Mouse (Mus musculus) lung, postnatal 4 days (tissue): ENCODE results near the gene Gtpbp6.
A peak's percentile ranks its signal among the peaks of the same experiment; 100 is the strongest.
"Not testable (repeated sequence)": the region's sequence is repeated elsewhere in the genome, so short reads cannot be mapped to it uniquely, and the experiment has no call there.

ENCODE experiments used
- DNase-seq, 2 experiments: peaks; one replicate each; pipeline ENCODE4 v3.0.0; 2021

The Gtpbp6 gene

DNA sequence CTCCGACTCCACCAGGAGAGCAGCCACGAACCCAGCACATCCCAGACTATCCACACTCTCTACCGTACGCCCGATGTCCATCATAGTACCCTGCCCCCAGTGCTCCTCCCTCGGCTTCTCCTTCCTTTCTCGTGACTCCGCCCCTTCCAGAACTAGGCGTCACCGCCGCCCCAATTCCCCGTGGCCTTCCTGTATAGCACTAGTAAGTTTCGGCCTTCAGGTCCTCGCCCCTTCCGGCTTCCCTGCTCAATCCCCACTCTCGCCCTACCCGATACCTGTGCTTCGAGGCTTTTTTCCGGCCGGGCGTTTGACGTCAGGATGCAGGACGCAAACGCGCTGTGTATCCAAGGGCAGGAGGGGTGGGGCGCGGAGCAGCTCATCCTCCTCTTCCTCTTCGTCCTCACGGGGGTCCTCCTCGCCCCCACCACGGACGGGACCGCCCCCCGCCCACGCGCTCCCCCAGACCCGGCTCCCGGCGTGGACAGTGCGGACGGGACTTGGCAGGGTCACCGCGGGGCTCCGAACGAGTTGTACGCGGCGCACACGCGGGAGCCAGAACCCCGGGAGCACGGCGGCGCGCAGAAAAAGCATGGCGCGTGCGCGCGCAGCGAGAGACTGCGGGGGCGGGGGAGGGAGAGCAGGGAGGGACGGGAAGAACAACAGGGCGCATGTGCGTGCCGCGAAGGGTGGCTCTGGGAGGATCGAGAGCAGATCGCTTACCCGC is at the start of gene Gtpbp6:
Gtpbp6 (minus strand) TSS at position 617 of the 724 bp plus-strand sequence.
- peak; percentile 97 to 98 for DNase-seq

DNA sequence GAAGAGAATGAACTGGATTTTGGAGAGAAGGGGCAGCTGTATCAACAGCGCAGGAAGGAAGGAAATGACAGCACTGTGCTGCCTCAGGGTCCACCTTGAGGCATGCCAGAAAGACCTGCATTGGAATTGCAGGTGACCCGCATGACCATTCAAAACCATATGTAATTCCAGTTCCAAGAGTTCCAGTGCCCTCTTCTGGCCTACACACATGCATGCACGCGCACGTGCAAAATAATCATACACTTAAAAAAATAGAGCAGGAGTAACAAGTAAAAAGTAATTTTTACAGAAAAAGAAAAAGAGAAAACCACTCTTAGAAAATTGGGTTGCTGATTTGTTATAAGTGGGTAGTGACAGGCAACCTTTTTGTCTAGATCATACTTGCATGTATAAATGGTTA is 35.0 kb upstream of the Gtpbp6 start:
- peak in 1 of 2 experiments; percentile 21 for DNase-seq

DNA sequence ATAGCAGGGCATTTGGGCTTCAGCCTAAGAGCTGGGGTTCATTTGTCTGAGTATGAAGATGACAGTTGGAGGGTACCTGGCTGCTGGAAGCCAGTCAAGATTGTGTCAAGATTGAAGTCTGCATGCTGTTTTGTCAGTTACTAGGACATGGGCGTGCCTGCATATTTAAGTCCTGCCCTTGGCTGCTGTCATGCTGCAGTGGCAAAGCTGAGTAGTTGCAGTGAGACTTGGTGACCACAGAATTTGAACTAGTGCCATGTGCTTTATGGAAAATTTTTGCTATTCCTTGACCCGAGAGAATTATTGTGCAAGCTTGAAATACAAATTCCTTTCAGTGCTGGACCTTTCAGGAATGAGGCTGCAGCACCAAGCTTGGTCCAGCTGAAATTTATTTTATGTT is 34.3 kb upstream of the Gtpbp6 start:
- peak; percentile 5 to 54 for DNase-seq

DNA sequence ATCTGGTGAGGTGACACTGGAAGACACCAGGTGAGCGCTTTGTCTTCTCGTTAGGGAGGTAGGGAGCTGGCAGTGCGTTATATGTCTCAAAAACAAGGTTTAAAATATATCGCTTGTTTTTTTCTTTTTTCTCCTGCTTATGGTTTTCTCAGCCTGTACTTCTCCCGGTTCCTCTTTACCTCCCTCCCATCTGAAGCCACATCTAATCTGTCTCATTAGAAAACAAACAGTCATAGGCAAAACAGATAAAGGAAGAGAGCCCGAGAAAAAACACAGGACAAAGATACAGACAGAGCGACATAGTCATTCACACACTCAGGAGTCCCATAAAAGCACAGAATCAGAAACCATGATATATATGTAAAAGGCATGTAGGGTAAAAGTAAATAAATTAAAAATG is 32.4 kb upstream of the Gtpbp6 start:
- DNase-seq, result no peak

- no peak for DNase-seq
Measured at GRCm38 (mm10) chr5:110139325-110139724, 31.3 kb upstream of the Gtpbp6 start.

DNA sequence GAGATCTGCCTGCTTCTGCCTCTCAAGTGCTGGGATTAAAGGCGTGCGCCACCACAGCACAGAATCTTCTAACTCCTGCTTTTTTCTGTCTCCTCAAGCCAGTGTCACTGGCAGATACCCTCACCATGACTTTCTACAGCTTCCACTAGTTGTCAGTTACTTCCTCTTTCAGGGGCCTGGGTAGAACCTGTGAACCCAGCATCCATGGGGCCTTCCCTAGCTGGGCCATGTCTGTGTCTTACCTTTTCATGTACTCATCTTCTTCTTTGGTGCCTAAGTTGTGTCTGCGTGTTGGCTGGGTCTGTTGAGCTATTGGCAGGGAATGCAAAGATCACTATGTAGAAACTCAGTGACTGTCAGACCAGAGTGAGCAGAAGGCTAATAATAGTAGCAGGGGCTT is 29.8 kb upstream of the Gtpbp6 start:
- DNase-seq, result no peak

- no peak for DNase-seq
Measured at GRCm38 (mm10) chr5:110136087-110136464, 28.1 kb upstream of the Gtpbp6 start.

- DNase-seq, result peak; percentile 99
Measured at GRCm38 (mm10) chr5:110135293-110136086, 27.5 kb upstream of the Gtpbp6 start, which contains the start of gene Chfr. TSS of gene Chfr (plus strand) at chr5:110135842.

DNA sequence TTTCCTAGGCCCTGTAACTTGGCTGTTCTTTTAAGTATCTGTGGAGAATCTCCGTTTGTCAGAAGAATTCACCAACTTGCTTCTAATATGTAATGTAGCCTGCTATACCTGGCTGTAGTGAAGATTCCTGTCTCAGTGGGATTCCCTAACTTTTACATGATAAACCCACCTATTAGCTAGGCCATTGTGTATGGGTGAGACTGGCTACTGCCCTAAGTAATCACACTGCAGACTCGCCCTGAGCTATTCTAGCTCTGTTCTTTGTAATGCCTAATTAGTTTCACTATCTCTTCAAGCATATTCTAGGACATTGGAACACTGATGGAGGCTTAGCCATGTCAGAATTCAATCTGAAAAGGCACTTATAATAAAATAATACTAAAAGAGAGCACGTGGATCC is 14.4 kb upstream of the Gtpbp6 start:
- DNase-seq, result not testable (repeated sequence)

DNA sequence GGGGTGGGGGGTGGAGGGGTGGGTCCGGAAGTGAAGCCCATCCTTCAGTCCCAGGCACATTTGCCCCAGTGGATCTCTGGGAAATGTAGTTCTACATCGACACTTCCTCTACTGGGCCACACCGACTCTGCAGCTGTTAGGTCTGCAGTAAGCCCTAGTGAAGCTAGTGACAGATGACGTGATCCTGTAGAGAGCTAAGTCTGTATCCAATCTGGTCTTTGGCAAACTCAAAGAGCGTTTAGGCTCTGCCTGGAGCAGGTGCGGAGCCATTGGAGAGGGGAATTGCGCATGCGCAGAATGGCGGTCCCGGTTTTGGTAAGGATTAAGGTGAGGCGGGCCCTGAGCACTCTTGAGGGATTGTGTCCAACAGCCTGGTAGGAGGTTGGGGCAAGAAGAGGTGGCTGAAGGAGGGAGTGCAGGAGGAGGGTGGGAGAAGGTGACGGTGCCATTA is 2.0 kb upstream of the Gtpbp6 start, which contains the start of gene Zfp605:
Zfp605 (plus strand) TSS at position 102 of the 451 bp plus-strand sequence.
- peak; percentile 88 for DNase-seq

DNA sequence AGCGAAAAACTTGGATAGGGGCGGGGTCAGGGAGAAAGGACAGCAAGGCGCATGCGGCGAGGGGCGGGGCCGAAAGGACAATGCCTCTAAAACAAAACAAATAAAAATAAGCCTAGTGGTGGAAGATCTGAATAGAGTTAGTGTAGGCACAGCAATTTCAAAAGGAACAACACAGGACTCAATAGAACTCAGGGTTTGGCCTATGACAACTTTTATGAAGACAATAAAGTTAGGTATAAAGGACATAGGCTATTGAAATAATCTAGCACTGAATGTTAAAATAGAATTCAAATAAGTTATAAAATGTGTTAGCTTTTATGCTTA is 270 bp upstream of the Gtpbp6 start:
- no peak for DNase-seq

GRCm38 (mm10) chr5:110106901-110107564 is 964 bp downstream of the Gtpbp6 start:
- DNase-seq, result no peak

GRCm38 (mm10) chr5:110106140-110106871 is 1.7 kb downstream of the Gtpbp6 start:
- no peak for DNase-seq

GRCm38 (mm10) chr5:110104616-110105380 is 3.2 kb downstream of the Gtpbp6 start:
- DNase-seq, result no peak

GRCm38 (mm10) chr5:110103901-110104615 is 3.9 kb downstream of the Gtpbp6 start:
- DNase-seq, result no peak

DNA sequence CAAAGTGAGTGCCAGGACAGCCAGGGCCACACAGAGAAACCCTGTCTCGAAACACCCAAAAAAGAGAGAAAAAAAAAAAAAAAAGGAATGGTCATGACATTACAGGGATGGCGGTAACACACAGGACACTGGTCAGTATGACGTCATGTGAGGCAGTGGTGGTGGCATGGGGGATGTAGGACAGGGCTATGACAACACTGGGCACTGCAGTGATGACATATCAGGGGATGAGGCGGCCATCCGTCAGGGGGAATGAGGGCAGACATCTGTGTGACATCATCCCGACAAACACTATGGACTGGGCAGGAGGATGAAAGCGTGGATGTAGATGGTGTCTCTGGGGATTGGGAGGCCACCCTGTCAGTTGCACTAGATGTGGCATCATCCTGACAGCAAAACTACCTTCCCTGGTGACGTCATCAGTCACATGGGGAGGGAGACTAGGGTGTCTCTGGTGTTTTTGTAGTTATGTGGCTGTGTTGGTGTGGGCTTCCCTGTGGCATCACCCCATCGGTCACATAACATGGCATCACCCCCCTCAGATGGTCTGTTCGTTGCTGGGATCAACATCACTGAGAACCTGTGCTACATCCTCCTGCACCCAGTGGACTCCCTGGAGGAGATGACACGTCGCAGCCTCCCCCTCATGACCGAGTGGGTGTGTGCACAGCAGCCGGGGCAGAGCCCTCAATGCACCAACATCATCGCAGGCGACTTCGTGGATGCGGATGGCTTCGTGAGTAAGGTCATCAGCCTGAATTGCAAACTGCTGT is 5.0 kb downstream of the Gtpbp6 start:
- DNase-seq, result no peak

GRCm38 (mm10) chr5:110102429-110102828 is 5.6 kb downstream of the Gtpbp6 start:
- no peak for DNase-seq

- peak; percentile 39 to 52 for DNase-seq
Measured at GRCm38 (mm10) chr5:110101716-110102347, 6.2 kb downstream of the Gtpbp6 start.

DNA sequence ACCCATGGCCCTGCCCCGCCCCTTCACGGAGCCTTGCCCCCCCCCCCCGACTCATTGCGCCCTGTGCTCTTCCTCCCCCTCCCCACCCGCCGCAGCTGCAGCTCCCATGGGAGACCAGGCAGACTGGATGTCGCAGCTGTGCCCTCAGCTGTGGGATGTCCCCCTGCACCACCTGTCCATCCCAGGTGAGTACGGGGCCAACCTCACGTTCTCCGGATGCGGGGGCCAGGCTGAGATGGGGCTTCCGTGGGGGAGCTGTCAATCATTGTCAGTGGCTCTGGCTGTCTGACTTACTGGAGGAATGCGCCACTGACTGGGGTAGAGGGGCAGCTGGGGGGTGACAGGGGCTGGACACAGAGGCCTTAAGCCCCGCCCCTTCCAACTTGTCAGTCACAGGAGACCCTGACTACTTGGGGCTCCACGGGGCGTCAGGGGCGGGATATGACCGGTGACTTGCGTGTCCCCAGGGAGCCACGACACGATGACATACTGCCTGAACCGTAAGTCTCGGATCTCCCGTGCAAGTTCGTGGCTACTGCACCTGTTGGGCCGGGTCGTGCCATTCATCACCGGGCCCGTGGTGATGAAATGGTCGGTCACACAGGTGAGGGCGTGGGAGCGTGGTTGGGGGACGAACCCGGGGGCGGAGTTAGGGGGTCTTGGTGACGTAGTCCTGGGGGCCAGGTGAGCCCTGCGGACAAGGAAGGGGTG is 6.9 kb downstream of the Gtpbp6 start:
- DNase-seq, result peak; percentile 26 to 46
